Mouse (Mus musculus) adrenal gland, postnatal 25 days (tissue): ENCODE data around the gene Ifitm2. TPM values are rescaled to one million over a fixed set of nuclear protein-coding genes. Genes with fewer than 3 reads are reported as not detected.

Source experiments
- DNase-seq: peaks from one replicate; pipeline ENCODE4 v3.0.0; 2021; ENCODE audit warnings: mixed read lengths
- total RNA-seq: library from RNA; stranded (reverse); gene quantifications from 2 replicates; pipeline ENCODE4 v1.2.3, GENCODE M21; 2021

Ifitm2 gene
- total RNA-seq, 1 experiment from 2014 or later: 471 TPM

- no peak for DNase-seq
Observed at GRCm38 (mm10) chr7:140905642-140906081, 50.1 kb downstream of the Ifitm2 start.

Other genes with a start within 250 kb of the Ifitm2 start
- 116 and 195 TPM in 2 replicates for gene Cyp2e1, start 192.2 kb downstream of the Ifitm2 start, total RNA-seq
- not detected in 2 replicates for gene Syce1, start 168.1 kb downstream of the Ifitm2 start, total RNA-seq
- 1.8 and 2.6 TPM in 2 replicates for gene Zfp941, start 133.8 kb downstream of the Ifitm2 start, total RNA-seq
- 0.61 and 2.8 TPM in 2 replicates for gene Urah, start 121.0 kb downstream of the Ifitm2 start, total RNA-seq
- not detected in 2 replicates for gene Scgb1c1, start 110.4 kb downstream of the Ifitm2 start, total RNA-seq
- 0.62 TPM in 1 of 2 replicates, not detected in the other for gene Odf3, start 108.2 kb downstream of the Ifitm2 start, total RNA-seq
- 1.5 TPM in 1 of 2 replicates, not detected in the other for gene Gm45785, start 99.7 kb downstream of the Ifitm2 start, total RNA-seq
- 53.8 and 68.7 TPM in 2 replicates for gene Ric8a, start 99.0 kb downstream of the Ifitm2 start, total RNA-seq
- gene Bet1l, start 98.4 kb downstream of the Ifitm2 start, total RNA-seq: 37.2 and 44.1 TPM in 2 replicates
- 125 and 128 TPM in 2 replicates for gene Psmd13, start 74.0 kb downstream of the Ifitm2 start, total RNA-seq
- gene Sirt3, start 73.7 kb downstream of the Ifitm2 start, total RNA-seq: 31.5 and 34.3 TPM in 2 replicates
- 610 and 755 TPM in 2 replicates for gene Cox8b, start 55.5 kb downstream of the Ifitm2 start, total RNA-seq
- gene Nlrp6, start 35.1 kb downstream of the Ifitm2 start, total RNA-seq: 1.9 and 2.2 TPM in 2 replicates
- gene Pgghg, start 14.6 kb downstream of the Ifitm2 start, total RNA-seq: 32.3 and 43.2 TPM in 2 replicates
- gene Ifitm5, start 5.7 kb downstream of the Ifitm2 start, total RNA-seq: 1.8 and 2.0 TPM in 2 replicates
- not detected in 2 replicates for gene Gm45717, start 50 bp downstream of the Ifitm2 start, total RNA-seq
- 3.6 and 3.9 TPM in 2 replicates for gene Ifitm1, start 11.2 kb upstream of the Ifitm2 start, total RNA-seq
- 103 and 109 TPM in 2 replicates for gene Ifitm3, start 54.8 kb upstream of the Ifitm2 start, total RNA-seq
- gene Ifitm6, start 61.9 kb upstream of the Ifitm2 start, total RNA-seq: not detected in 2 replicates
- gene Gm17387, start 73.1 kb upstream of the Ifitm2 start, total RNA-seq: not detected in 2 replicates
- 2.5 and 3.6 TPM in 2 replicates for gene B4galnt4, start 105.1 kb upstream of the Ifitm2 start, total RNA-seq
- 0.86 and 1.2 TPM in 2 replicates for gene Pkp3, start 122.2 kb upstream of the Ifitm2 start, total RNA-seq
- 4.5 and 5.0 TPM in 2 replicates for gene Sigirr, start 144.6 kb upstream of the Ifitm2 start, total RNA-seq
- 0.33 TPM in 1 of 2 replicates, not detected in the other for gene Ano9, start 161.8 kb upstream of the Ifitm2 start, total RNA-seq
- 29.1 and 48.2 TPM in 2 replicates for gene Ptdss2, start 166.4 kb upstream of the Ifitm2 start, total RNA-seq
- 298 and 356 TPM in 2 replicates for gene Rnh1, start 216.9 kb upstream of the Ifitm2 start, total RNA-seq
- 64.8 and 88.0 TPM in 2 replicates for gene Hras, start 238.0 kb upstream of the Ifitm2 start, total RNA-seq
- gene Lrrc56, start 238.2 kb upstream of the Ifitm2 start, total RNA-seq: 6.4 and 10.8 TPM in 2 replicates